Comparison of ENCODE assay signal across 9 mouse cellular contexts in the genomic region with DNA sequence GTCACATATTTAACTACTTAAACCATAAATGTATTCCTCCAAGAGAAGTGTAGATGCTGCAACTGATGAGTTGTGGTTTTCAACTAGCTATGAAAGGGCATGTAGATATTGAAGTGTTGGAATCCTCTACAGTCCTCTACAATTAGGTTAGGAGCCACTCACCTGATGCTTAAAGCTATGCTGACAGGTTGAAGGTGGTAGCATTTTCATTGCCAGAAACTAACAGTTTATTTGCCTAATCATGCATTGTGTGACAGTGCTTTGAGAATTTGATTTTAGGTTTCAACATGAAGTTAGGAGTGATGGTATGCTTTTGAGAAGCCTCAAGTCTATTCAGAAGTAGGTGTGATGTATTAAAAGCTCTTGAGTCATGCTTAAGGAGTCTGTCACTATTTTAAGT. TPM values are rescaled to one million over a fixed set of nuclear protein-coding genes. Genes with fewer than 3 reads are reported as not detected.
A peak's percentile ranks its signal among the peaks of the same experiment; 100 is the strongest.
DNase-seq lines count a peak whose midpoint lies in the region; ATAC-seq and TF ChIP-seq lines count a peak whose summit lies in the region.
"Had no signal": no experiment of that assay in that cellular context is flagged by ENCODE, and none has a peak within 500 bp of the region (broad histone marks: within the 10 kb centered on the region; RNA-seq: fewer than 3 reads in every experiment).

No protein-coding gene starts in this region.

- peaks cover 52% of the 10 kb centered on the region for H3K36me3 ChIP-seq in heart, embryonic 14.5 days (ENCODE audit: control insufficient read depth, insufficient read depth, low read length)
- peaks cover 49% of the 10 kb centered on the region for H3K36me3 ChIP-seq in G1E (replicated peaks)
- peaks cover 42% of the 10 kb centered on the region for H3K36me3 ChIP-seq in hindbrain, embryonic 14.5 days (replicated peaks; ENCODE audit: control insufficient read depth, insufficient read depth)
- H3K36me3 ChIP-seq in midbrain, embryonic 11.5 days (ENCODE audit: control insufficient read depth, insufficient read depth, low read length) = peaks cover 13% of the 10 kb centered on the region; the same call in 1 of the 2 replicates

- peak overlapping the region; percentile 89 for H3K9ac ChIP-seq in heart, embryonic 14.5 days (ENCODE audit: low read length)
- peak overlapping the region; percentile 98 for H3K9ac ChIP-seq in hindbrain, embryonic 14.5 days
- peak overlapping the region; percentile 48 for H3K9ac ChIP-seq in midbrain, embryonic 11.5 days (ENCODE audit: low read length)

- no peaks in the 10 kb centered on the region for H3K9me3 ChIP-seq in heart, embryonic 14.5 days (ENCODE audit: control insufficient read depth, low read length)
- no peaks in the 10 kb centered on the region for H3K9me3 ChIP-seq in G1E (replicated peaks)
- no peaks in the 10 kb centered on the region for H3K9me3 ChIP-seq in hindbrain, embryonic 14.5 days (ENCODE audit: control insufficient read depth, low read length)
- H3K9me3 ChIP-seq in midbrain, embryonic 11.5 days (ENCODE audit: control insufficient read depth, low read length) = no peaks in the 10 kb centered on the region

- H3K27ac ChIP-seq in heart, embryonic 14.5 days (replicated peaks in 1 of 2; ENCODE audit: control insufficient read depth in 1 of 2, insufficient read depth in 1 of 2, low read depth in 2 of 2, low read length in 2 of 2) = no peak overlapping the region
- no peak overlapping the region for H3K27ac ChIP-seq in hindbrain, embryonic 14.5 days
- no peak overlapping the region for H3K27ac ChIP-seq in midbrain, embryonic 11.5 days (ENCODE audit: low read depth, low read length)

- H3K4me2 ChIP-seq in heart, embryonic 14.5 days (ENCODE audit: low read length) = peak overlapping the region; percentile 99
- H3K4me2 ChIP-seq in hindbrain, embryonic 14.5 days (replicated peaks) = peak overlapping the region; percentile 88
- peak overlapping the region; percentile 57 for H3K4me2 ChIP-seq in midbrain, embryonic 11.5 days

- no peaks in the 10 kb centered on the region for H3K27me3 ChIP-seq in heart, embryonic 14.5 days (ENCODE audit: control insufficient read depth, insufficient read depth, low read length)
- no peaks in the 10 kb centered on the region for H3K27me3 ChIP-seq in G1E (ENCODE audit: insufficient read depth, low read length)
- H3K27me3 ChIP-seq in hindbrain, embryonic 14.5 days (ENCODE audit: control insufficient read depth, insufficient read depth, low read length) = no peaks in the 10 kb centered on the region
- H3K27me3 ChIP-seq in midbrain, embryonic 11.5 days (ENCODE audit: control insufficient read depth, insufficient read depth, low read length) = no peaks in the 10 kb centered on the region

- peak overlapping the region in 1 of 2 experiments; percentile 63; a peak in 2 of 4 replicates for H3K4me3 ChIP-seq in heart, embryonic 14.5 days (ENCODE audit: control insufficient read depth in 1 of 2, insufficient read depth in 1 of 2, low read depth in 1 of 2, low read length in 2 of 2)
- peak overlapping the region; percentile 83 for H3K4me3 ChIP-seq in G1E (ENCODE audit: low read depth, low read length)
- H3K4me3 ChIP-seq in hindbrain, embryonic 14.5 days (replicated peaks; ENCODE audit: low read length) = peak overlapping the region; percentile 90
- peak overlapping the region; percentile 92 for H3K4me3 ChIP-seq in midbrain, embryonic 11.5 days (ENCODE audit: low read depth, low read length)

- DNase-seq in heart, adult 11 months = no peak
- DNase-seq in G1E (ENCODE audit: low spot score) = no peak
- DNase-seq in hindbrain, embryonic 14.5 days (ENCODE audit: low spot score) = no peak
- DNase-seq in midbrain, embryonic 11.5 days (ENCODE audit: low spot score, missing footprints) = no peak
- DNase-seq in adrenal gland, postnatal 36 days = no peak
- DNase-seq in cerebellum, postnatal 4 days (ENCODE audit: low spot score in 2 of 2) = no peak
- DNase-seq: kidney, postnatal 10 days had no signal

- peaks cover 6 to 28% of the 10 kb centered on the region in 2 experiments for H3K4me1 ChIP-seq in heart, embryonic 14.5 days (ENCODE audit: control insufficient read depth in 2 of 2, insufficient read depth in 2 of 2, low read length in 2 of 2)
- H3K4me1 ChIP-seq in G1E (ENCODE audit: insufficient read depth, low read depth, low read length) = peaks cover 24% of the 10 kb centered on the region
- peaks cover 28% of the 10 kb centered on the region for H3K4me1 ChIP-seq in hindbrain, embryonic 14.5 days (replicated peaks; ENCODE audit: control insufficient read depth, insufficient read depth, low read length)
- peaks cover 13% of the 10 kb centered on the region; the same call in 1 of the 2 replicates for H3K4me1 ChIP-seq in midbrain, embryonic 11.5 days (ENCODE audit: control insufficient read depth, insufficient read depth, low read length)

- TF ChIP-seq CTCF in G1E (IDR thresholded peaks at IDR 0.05; ENCODE audit: low read depth, low read length) = no peak

- ATAC-seq in heart, embryonic 14.5 days (ENCODE audit: insufficient number of reproducible peaks, insufficient read depth, low FRiP score, low read depth) = no peak
- no peak for ATAC-seq in G1E (ENCODE audit: extremely low read depth, insufficient number of reproducible peaks, low FRiP score, poor library complexity, severe bottlenecking)
- ATAC-seq in hindbrain, embryonic 14.5 days (ENCODE audit: low FRiP score) = no peak
- no peak for ATAC-seq in midbrain, embryonic 11.5 days (ENCODE audit: low FRiP score)
- no peak for ATAC-seq in monocyte, adult 5-6 weeks (replicated peaks; ENCODE audit: insufficient number of reproducible peaks, low FRiP score, low TSS enrichment, poor library complexity, severe bottlenecking)

RNA-seq across cellular contexts. Expression of a gene that starts 2.2 kb away (rescaled TPM):
- 4,253 and 4,441 TPM in 2 replicates for polyA plus RNA-seq in heart, embryonic 14.5 days (2014; fragmentation: Nextera tagmentation; extraction: Ambion mirVana)
- total RNA-seq in G1E (2014; fragmentation: Nextera tagmentation) (1,642 and 2,027 TPM in 2 replicates), G1E (2017) (3,073 and 3,673 TPM in 2 replicates)
- 182 and 196 TPM in 2 replicates for polyA plus RNA-seq in G1E (2012)
- 4,304 and 4,427 TPM in 2 replicates for polyA plus RNA-seq in hindbrain, embryonic 14.5 days (2014; fragmentation: Nextera tagmentation; extraction: Ambion mirVana)
- polyA plus RNA-seq in midbrain, embryonic 11.5 days (2014; fragmentation: Nextera tagmentation; extraction: Ambion mirVana) = 5,393 and 5,428 TPM in 2 replicates
- 917 to 1,280 TPM (median 1,115 TPM) in 3 replicates for total RNA-seq in monocyte, adult 5-6 weeks (2017)
- 1,000 to 10,000 TPM; 1,935 TPM for total RNA-seq in adrenal gland, postnatal 36 days (2021)

RNA-seq across cellular contexts. Expression of a gene that starts 26.8 kb away (rescaled TPM):
- 377 and 424 TPM in 2 replicates for polyA plus RNA-seq in heart, embryonic 14.5 days (2014; fragmentation: Nextera tagmentation; extraction: Ambion mirVana)
- total RNA-seq in G1E (2014; fragmentation: Nextera tagmentation) = 53.2 and 62.9 TPM in 2 replicates
- total RNA-seq in G1E (2017) = 77.3 and 92.1 TPM in 2 replicates
- polyA plus RNA-seq in G1E (2012) = 68.1 and 97.5 TPM in 2 replicates
- 239 and 249 TPM in 2 replicates for polyA plus RNA-seq in hindbrain, embryonic 14.5 days (2014; fragmentation: Nextera tagmentation; extraction: Ambion mirVana)
- polyA plus RNA-seq in midbrain, embryonic 11.5 days (2014; fragmentation: Nextera tagmentation; extraction: Ambion mirVana) = 966 and 1,015 TPM in 2 replicates
- 31.2 to 51.6 TPM (median 37.9 TPM) in 3 replicates for total RNA-seq in monocyte, adult 5-6 weeks (2017)
- 10 to 100 TPM; 64.9 to 68.8 TPM for total RNA-seq in adrenal gland, postnatal 36 days (2021)

RNA-seq across cellular contexts. Expression of a gene that starts 28.6 kb away (rescaled TPM):
- 8.2 and 9.1 TPM in 2 replicates for polyA plus RNA-seq in heart, embryonic 14.5 days (2014; fragmentation: Nextera tagmentation; extraction: Ambion mirVana)
- 63.4 and 75.4 TPM in 2 replicates for total RNA-seq in G1E (2014; fragmentation: Nextera tagmentation)
- total RNA-seq in G1E (2017) = 6.0 and 7.1 TPM in 2 replicates
- 245 and 292 TPM in 2 replicates for polyA plus RNA-seq in G1E (2012)
- polyA plus RNA-seq in hindbrain, embryonic 14.5 days (2014; fragmentation: Nextera tagmentation; extraction: Ambion mirVana) = 31.7 and 33.5 TPM in 2 replicates
- 13.3 and 16.4 TPM in 2 replicates for polyA plus RNA-seq in midbrain, embryonic 11.5 days (2014; fragmentation: Nextera tagmentation; extraction: Ambion mirVana)
- total RNA-seq in monocyte, adult 5-6 weeks (2017) = 11.9 to 27.0 TPM (median 16.3 TPM) in 3 replicates
- 10 to 100 TPM; 49.1 to 51.0 TPM for total RNA-seq in adrenal gland, postnatal 36 days (2021)

RNA-seq across cellular contexts. Expression of a gene that starts 58.2 kb away (rescaled TPM):
- polyA plus RNA-seq in heart, embryonic 14.5 days (2014; fragmentation: Nextera tagmentation; extraction: Ambion mirVana) = 21.8 and 24.3 TPM in 2 replicates
- total RNA-seq in G1E (2014; fragmentation: Nextera tagmentation) (38.2 and 43.9 TPM in 2 replicates), G1E (2017) (32.0 and 34.5 TPM in 2 replicates)
- polyA plus RNA-seq in G1E (2012) = 7.8 and 8.9 TPM in 2 replicates
- 9.8 and 9.9 TPM in 2 replicates for polyA plus RNA-seq in hindbrain, embryonic 14.5 days (2014; fragmentation: Nextera tagmentation; extraction: Ambion mirVana)
- 12.8 and 13.7 TPM in 2 replicates for polyA plus RNA-seq in midbrain, embryonic 11.5 days (2014; fragmentation: Nextera tagmentation; extraction: Ambion mirVana)
- 67.4 to 82.3 TPM (median 75.6 TPM) in 3 replicates for total RNA-seq in monocyte, adult 5-6 weeks (2017)
- 10 to 100 TPM; 72.5 to 82.2 TPM for total RNA-seq in adrenal gland, postnatal 36 days (2021)

Comparison
In these comparisons a context has a peak if more than half of its experiments do, and no peak if none do; other contexts are left out.
1. H3K9ac ChIP-seq: peak in every context shown above with its lines; median percentile 98 in hindbrain, embryonic 14.5 days; 89 in heart, embryonic 14.5 days; 48 in midbrain, embryonic 11.5 days.
2. RNA of a gene that starts 2.2 kb away (polyA plus RNA-seq): 5,393 to 5,428 TPM in midbrain, embryonic 11.5 days, 4,253 to 4,441 TPM in heart, embryonic 14.5 days and 4,304 to 4,427 TPM in hindbrain, embryonic 14.5 days; 182 to 196 TPM in G1E; every median in the first group is over 10 times any median in the second.
3. Peak in every context shown above with its lines, with median percentiles within 50 percentile points of each other: H3K4me2 ChIP-seq.